Mouse (Mus musculus) lung, postnatal 0 days (tissue): ENCODE data around the gene Tead1.

Experiments used
- CTCF ChIP-seq: IDR thresholded peaks from 2 replicates; pipeline ENCODE4 v1.5.1; 2016; ENCODE audit warnings: antibody characterized with exemption, mild to moderate bottlenecking
- EP300 ChIP-seq: IDR thresholded peaks from 2 replicates; pipeline ENCODE4 v1.6.1; 2016; ENCODE audit warnings: antibody characterized with exemption, mild to moderate bottlenecking, control low read depth

GRCm38 (mm10) chr7:112771461-112771860 lies 92.3 kb downstream of the Tead1 start:
- TF ChIP-seq CTCF (no peak), EP300 (no peak)
